Mouse (Mus musculus) retina, embryonic 14.5 days (tissue): Measurements from ENCODE around the gene Pgap3.
"Not testable (repeated sequence)": the region's sequence is repeated elsewhere in the genome, so short reads cannot be mapped to it uniquely, and the experiment has no call there.

ENCODE experiments used
- DNase-seq: peaks from one replicate; pipeline ENCODE4 v3.0.0-alpha.2; 2015; ENCODE audit warnings: low spot score

Gene Pgap3

GRCm38 (mm10) chr11:98412273-98412796, 12.0 kb upstream of the Pgap3 start, which contains the start of gene Erbb2:
Gene Erbb2, plus strand, starts transcription at chr11:98412470.
- peak; percentile 74 for DNase-seq

- DNase-seq = peak; percentile 49
Observed at GRCm38 (mm10) chr11:98409341-98409822, 9.1 kb upstream of the Pgap3 start.

DNA sequence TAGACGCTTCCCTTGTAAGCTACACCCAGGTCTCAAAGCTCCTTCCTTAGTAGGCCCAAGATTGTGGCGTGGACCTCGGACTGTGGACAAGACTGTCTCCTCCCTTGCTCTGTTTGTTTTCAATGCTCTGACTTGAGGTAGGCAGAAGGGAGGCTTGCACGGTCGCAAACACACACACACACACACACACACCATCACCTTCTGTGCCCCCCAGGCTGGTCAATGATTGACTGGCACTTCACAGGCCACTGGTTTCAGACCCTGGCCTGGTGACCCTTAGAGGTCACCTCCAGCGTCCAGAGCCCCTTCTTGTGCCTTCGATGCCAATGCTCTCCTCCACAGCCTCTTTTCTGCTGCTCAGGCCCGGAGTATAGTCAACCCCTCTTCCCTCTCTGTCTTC, 8.6 kb upstream of the Pgap3 start:
- DNase-seq = no peak

DNA sequence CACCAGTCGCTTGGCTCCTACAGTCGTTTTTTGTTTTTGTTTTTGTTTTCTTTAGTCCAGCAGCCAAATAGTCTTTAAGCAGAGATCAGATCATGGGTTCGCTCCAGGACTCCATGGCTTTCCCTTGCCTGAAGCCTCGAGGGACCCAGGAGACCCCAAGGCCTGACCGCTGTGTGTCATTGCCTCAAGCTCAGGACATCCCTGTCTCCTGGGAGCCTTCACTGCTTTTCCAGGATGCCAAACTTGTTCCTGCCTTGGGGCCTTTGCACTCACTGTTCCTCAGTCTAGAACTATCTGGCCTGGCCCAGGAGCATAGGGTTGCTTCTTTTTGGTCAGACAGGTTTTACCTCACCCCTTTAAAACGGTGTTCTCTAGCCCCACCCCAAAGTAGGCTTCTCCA, 6.3 kb upstream of the Pgap3 start:
- no peak for DNase-seq

DNA sequence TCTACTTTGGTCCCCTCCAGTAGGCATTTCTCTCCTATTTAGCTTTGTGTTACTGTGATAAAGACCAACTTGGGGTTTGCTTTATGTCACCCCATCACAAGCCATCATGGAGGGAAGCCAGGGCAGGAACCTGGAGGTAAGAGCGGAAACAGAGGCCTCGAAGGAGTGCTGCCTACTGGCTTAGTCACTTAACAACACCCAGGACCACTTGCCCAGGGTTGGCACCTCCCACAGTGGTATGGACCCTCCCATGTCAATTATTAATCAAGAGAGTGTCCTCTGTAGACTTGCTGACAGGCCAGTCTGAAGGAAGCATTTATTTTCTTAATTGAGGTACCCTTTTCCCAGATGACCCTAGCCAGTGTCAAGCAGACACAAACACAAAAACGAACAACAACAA, 526 bp upstream of the Pgap3 start:
- no peak for DNase-seq

DNA sequence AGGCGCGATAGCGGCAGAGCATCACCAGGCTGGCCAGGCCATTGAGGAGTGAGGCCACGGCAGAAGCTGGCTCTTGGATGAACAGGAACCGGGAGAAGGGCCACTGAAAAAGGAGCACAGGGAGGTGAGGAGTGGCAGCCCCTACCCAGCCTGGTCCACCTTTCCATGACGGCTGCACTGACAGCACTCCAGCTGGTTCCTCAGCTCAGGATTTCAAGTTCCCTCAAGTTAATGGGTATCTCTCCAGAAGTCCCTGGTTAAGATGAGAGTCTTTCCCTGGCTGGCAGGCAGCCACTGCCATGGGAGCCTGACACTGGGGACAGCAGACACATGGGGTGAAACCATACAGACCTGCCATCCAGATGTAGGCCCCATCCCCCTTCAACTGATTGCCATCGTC, 2.3 kb downstream of the Pgap3 start:
- no peak for DNase-seq

- no peak for DNase-seq
Observed at GRCm38 (mm10) chr11:98395041-98395440, 5.2 kb downstream of the Pgap3 start.

DNA sequence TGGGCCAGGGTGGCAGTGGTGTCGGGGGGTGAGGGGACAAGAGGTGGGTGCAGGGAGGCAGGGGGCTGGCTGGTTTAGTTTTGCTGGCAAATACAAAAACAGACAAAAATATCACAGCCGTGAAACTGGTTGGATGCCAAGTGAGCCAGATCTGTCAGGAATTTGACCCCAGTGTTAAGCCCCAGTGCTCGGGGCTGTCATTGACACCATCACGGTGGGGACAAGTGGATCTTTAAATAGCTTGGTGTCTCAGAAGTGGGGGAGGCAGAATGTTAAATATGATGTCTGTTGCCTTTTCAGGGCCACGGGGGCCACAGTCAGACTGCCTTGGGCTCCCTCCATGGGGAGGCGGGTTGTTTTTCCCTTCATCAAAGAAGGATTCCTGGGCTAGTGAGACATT, 6.0 kb downstream of the Pgap3 start:
- DNase-seq = no peak

DNA sequence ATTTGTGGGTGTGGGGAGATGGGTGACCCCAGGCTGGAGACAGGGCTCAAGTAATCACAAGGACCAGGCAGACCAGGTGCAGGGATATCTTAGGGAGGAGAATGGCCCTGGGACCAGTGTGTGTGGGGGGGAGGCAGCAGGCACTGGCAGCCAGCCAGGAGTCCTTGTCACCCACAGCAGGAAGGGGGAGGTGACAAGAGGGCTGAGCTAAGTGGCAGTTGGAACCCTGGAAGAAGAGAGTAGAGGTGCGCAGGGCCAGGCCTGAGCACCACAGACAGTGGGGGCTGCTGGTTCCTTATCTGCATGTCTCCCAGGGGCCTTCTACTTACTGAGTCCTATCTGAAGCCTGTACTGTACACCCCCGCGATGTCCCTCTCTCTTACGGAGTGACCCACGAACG, 7.0 kb downstream of the Pgap3 start:
- no peak for DNase-seq

DNA sequence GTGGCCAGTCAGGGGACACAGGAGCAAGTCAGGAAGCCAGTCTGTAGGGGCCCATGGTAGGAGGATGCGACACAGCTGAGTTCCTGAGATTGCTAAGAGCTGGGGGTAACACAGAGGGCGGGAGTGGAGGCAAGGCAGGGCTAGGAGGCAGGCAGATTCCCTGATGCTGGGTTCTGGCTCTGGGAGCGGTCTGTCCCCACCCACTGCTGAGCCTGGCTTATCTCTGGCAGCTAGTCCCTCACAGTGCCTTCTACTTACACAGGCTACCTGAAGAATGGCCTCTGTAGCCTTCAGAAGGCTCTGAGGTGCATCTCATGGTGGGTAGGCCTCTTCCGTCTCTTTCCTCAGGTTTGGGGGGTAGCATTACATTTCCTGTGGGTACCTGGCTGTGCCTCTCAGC, 7.6 kb downstream of the Pgap3 start:
- DNase-seq = no peak

DNA sequence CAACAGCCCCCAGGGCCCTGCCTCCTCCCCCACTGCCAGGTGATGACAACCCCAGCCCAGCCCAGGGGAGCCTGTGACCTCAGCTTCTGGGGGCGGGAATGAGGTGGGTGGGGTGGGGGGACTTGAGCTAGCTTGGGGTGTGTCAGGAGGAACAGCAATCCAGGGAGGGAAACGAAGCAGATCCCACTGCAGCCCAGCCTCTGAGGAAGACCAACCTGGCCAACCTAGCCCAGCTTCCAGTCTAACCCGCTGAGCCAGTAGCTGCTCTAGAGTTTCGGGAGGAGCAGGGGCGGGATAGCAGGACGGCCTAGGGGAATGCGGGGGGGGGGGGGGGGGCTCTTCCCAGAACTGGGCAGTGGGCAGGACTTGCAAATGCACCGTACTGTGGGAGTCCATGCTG, 8.3 kb downstream of the Pgap3 start:
- DNase-seq = no peak

DNA sequence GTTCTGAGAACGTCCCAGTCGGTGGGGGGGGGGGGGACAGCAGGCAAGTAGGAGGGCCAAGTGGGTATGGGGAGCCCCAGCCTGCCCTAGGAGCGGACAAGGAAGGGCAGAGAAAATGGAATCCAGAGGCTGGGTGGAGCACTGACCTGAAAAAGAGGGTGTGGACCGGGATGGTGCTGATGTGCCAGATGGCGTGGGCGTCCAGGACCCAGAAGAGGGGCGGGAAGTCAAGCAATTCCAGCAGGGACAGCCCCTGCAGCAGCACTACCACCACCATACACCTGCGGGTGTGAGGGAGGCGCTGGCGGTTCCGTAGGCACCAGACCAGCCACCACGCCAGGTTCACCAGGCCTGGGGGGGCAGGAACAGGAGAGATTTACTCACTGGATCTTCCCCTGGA, 10.1 kb downstream of the Pgap3 start:
- DNase-seq = no peak

DNA sequence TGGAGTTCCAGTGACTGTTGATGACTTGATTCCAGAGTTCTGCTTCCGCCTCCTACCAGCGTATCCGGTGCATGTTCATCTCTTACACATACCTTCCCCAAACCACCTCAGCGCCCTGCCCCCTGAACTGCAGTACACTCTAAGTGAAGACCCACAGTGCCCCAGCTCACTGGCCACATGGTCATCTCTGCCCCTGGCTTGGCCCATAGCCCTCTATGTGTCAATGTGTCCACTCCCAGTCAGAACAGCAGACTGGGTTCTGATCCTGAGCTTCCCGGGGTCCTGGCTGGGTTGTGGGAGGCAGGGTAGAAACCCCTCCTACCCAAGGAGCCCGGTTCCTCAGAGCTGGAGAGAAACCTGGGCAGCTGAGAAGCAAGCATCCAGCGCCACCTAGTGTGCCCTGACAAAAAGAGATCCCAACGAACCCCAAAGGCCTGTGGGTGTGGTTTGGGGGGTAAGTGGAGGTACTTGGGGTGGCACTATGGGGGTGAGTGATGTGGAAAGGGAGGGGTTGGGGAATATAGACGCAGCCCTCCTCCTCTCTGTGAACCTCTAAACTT, 11.0 kb downstream of the Pgap3 start:
- DNase-seq = peak; percentile 75

DNA sequence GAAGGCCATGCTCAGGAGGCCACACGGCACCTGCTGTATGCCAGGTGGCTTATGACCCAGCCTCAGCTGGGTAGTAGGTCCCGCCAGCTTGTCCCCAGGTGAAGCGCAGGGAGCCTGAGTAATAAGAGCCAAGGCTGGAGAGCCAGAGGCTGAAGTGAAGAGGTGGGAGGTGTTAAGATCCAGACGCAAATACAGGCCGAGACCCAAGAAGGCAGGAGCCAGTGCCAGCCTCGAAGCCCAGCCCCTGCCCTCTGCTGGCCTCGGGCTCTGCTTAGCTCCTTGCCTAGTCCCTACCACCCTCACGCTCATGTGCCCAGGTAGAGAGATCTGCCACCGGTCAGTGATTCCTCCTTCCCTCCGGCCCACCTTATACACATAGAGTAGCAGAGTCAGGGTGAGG, 12.0 kb downstream of the Pgap3 start:
- no peak for DNase-seq

GRCm38 (mm10) chr11:98387056-98387577, 13.2 kb downstream of the Pgap3 start:
- no peak for DNase-seq

GRCm38 (mm10) chr11:98386596-98386995, 13.7 kb downstream of the Pgap3 start:
- no peak for DNase-seq

- DNase-seq = no peak
Observed at GRCm38 (mm10) chr11:98385638-98386585, 14.4 kb downstream of the Pgap3 start, which contains the start of gene Pnmt. Gene Pnmt, plus strand, starts transcription at chr11:98386450.

DNA sequence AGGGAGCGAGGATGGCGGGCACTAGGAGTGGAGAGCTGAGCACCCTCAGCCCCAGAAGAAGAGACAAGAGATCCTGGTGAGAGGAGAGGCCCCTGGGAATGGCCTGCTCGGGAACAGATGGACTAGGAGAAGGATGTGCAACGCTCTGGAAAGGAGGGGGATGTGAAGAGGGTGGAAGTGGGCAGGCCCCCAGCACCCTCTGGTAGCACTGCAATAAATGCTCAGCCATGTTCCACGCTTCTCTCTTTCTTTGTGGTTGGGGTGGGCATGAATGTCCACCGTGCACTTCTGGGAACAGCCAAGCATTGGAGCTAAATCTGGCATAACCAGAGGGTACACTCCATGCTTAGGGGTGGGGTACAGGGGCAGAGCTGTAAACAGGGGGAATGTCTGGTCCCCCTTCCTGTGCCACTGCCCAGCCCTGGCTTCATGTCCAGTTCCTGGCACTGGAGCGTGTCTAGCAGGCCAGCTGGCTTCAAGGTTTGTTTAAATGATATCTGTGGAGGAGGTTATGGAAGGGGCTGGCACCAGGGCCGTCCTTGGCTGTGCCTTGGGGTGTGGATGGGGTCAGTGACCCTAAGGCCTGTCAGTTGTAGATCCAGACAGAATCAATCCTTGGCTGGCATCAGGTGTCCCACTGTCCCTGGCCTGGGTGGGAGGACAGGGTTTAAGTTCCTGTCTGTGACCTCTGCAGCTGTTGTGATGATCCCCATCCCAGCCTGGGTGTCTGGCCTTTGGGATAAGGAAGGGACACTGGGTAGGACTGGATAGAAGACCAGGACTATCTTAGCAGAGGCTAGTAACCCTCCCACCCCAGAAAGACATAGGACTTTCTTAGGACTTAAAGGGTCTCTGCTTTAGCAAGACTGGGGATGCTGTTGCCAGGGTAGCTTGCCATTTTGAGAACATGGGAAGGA, 15.3 kb downstream of the Pgap3 start:
- DNase-seq = no peak

DNA sequence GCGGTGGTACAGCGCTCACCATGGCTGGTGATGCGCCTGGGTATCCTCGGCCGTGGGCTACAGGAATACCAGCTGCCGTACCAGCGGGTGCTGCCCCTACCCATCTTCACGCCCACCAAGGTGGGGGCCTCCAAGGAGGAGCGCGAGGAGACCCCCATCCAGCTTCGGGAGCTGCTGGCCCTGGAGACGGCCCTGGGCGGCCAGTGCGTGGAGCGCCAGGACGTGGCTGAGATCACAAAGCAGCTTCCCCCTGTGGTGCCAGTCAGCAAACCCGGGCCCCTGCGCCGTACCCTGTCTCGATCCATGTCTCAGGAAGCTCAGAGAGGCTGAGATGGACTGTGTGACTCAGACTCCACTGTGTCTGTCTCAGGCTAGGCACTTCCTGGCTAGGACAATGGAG, 16.1 kb downstream of the Pgap3 start:
- no peak for DNase-seq

- no peak for DNase-seq
Observed at GRCm38 (mm10) chr11:98383261-98384030, 16.8 kb downstream of the Pgap3 start, which contains the start of gene Tcap. Gene Tcap, plus strand, starts transcription at chr11:98383811.

GRCm38 (mm10) chr11:98382405-98382804, 17.9 kb downstream of the Pgap3 start:
- DNase-seq = not testable (repeated sequence)
